ENCODE assay signal across 11 mouse cellular contexts in genomic region chr7:114748239-114748638, GRCm38 (mm10). TPM values are rescaled to one million over a fixed set of nuclear protein-coding genes. Genes with fewer than 3 reads are reported as not detected.
"Had no signal": no experiment of that assay in that cellular context is flagged by ENCODE, and none has a peak within 500 bp of the region (broad histone marks: within the 10 kb centered on the region; RNA-seq: fewer than 3 reads in every experiment).

No protein-coding gene starts in this region.

- H3K27ac ChIP-seq: kidney, postnatal 0 days; limb, embryonic 15.5 days; liver, embryonic 12.5 days had no signal

- DNase-seq: kidney, adult 11 months; kidney, adult 9 months; kidney, postnatal 36 days; lung, embryonic 14.5 days; lung, postnatal 10 days; lung, postnatal 4 days; thymus, postnatal 4 days had no signal

- H3K4me3 ChIP-seq: limb, embryonic 15.5 days; liver, embryonic 12.5 days had no signal

RNA-seq across cellular contexts. Expression of gene Insc, which starts 4.7 kb away (rescaled TPM):
- total RNA-seq: megakaryocyte, adult 5-6 weeks had no signal

RNA-seq across cellular contexts. Expression of gene Calcb, which starts 29.8 kb away (rescaled TPM):
- total RNA-seq: megakaryocyte, adult 5-6 weeks had no signal
